Mouse (Mus musculus) limb, embryonic 15.5 days (tissue): ENCODE measurements around the gene 4930519G04Rik. TPM values are rescaled to one million over a fixed set of nuclear protein-coding genes. Genes with fewer than 3 reads are reported as not detected.
"Not testable (repeated sequence)": the region's sequence is repeated elsewhere in the genome, so short reads cannot be mapped to it uniquely, and the experiment has no call there.

Experiments
- ATAC-seq: fragments of 200-750 bp; cut with Nextera tagmentation; 2 replicates; pipeline ENCODE4 v1.8.0; 2017; ENCODE audit warnings: low read depth, moderate TSS enrichment; ENCODE audit not compliant: insufficient number of reproducible peaks, low FRiP score, low TSS enrichment
- H3K27ac ChIP-seq: fragments of 300-500 bp; sonication (generic); 2 replicates; pipeline ENCODE4 v1.5.1; 2015; ENCODE audit warnings: moderate library complexity, mild to moderate bottlenecking, inconsistent platforms
- H3K27me3 ChIP-seq: fragments of 300-500 bp; sonication (generic); 2 replicates; pipeline ENCODE4 v1.6.1; 2015; ENCODE audit warnings: inconsistent platforms
- H3K36me3 ChIP-seq: fragments of 300-500 bp; sonication (generic); 2 replicates; pipeline ENCODE4 v1.6.1; 2015; ENCODE audit warnings: inconsistent platforms
- H3K4me1 ChIP-seq: fragments of 300-500 bp; sonication (generic); 2 replicates; pipeline ENCODE4 v1.6.1; 2015; ENCODE audit warnings: inconsistent platforms
- H3K4me2 ChIP-seq: fragments of 300-500 bp; sonication (generic); 2 replicates; pipeline ENCODE4 v1.6.1; 2015; ENCODE audit warnings: mild to moderate bottlenecking, inconsistent platforms
- H3K4me3 ChIP-seq: fragments of 300-500 bp; sonication (generic); 2 replicates; pipeline ENCODE4 v1.5.1; 2015; ENCODE audit warnings: mild to moderate bottlenecking, inconsistent platforms
- H3K9ac ChIP-seq: fragments of 300-500 bp; sonication (generic); 2 replicates; pipeline ENCODE4 v1.6.1; 2015; ENCODE audit warnings: inconsistent platforms
- H3K9me3 ChIP-seq: fragments of 300-500 bp; sonication (generic); 2 replicates; pipeline ENCODE4 v1.6.1; 2016; ENCODE audit warnings: inconsistent platforms
- whole genome bisulfite sequencing: fragments of 180-500 bp; shearing (Covaris S2); methylation state at CpG from one replicate; pipeline ENCODE4 v1.1.7; 2015; 5-methylcytosine and 5-hydroxymethylcytosine counted together
- polyA plus RNA-seq: library from polyadenylated mRNA; unstranded; fragments of >200 nt; fragmentation: Nextera tagmentation; extraction: Ambion mirVana; gene quantifications from 2 replicates; pipeline ENCODE4 v1.2.1, GENCODE M21; 2015

The 4930519G04Rik gene
- polyA plus RNA-seq, 1 experiment from 2014 or later: not detected

- ATAC-seq, H3K27ac ChIP-seq, H3K27me3 ChIP-seq, H3K4me2 ChIP-seq, H3K9me3 ChIP-seq, H3K4me3 ChIP-seq, H3K4me1 ChIP-seq, H3K9ac ChIP-seq, H3K36me3 ChIP-seq: not testable (repeated sequence)
- WGBS: 85% methylated on average over 7 of the region's 7 CpGs
Observed at GRCm38 (mm10) chr5:114882319-114882718, 28.9 kb downstream of the 4930519G04Rik start.

- Histone ChIP-seq H3K27ac (no peak overlapping the region), H3K4me1 (0 out of 2 replicates have a peak, but pooled peaks cover 5% of the 10 kb centered on the region), H3K27me3 (no peaks in the 10 kb centered on the region), H3K9ac (no peak overlapping the region), H3K36me3 (no peaks in the 10 kb centered on the region), H3K4me2 (no peak overlapping the region), H3K4me3 (no peak overlapping the region), H3K9me3 (no peaks in the 10 kb centered on the region)
- no peak for ATAC-seq
- WGBS: 78% methylated on average over 11 of the region's 11 CpGs
Observed at GRCm38 (mm10) chr5:114883022-114883421, 29.6 kb downstream of the 4930519G04Rik start.

DNA sequence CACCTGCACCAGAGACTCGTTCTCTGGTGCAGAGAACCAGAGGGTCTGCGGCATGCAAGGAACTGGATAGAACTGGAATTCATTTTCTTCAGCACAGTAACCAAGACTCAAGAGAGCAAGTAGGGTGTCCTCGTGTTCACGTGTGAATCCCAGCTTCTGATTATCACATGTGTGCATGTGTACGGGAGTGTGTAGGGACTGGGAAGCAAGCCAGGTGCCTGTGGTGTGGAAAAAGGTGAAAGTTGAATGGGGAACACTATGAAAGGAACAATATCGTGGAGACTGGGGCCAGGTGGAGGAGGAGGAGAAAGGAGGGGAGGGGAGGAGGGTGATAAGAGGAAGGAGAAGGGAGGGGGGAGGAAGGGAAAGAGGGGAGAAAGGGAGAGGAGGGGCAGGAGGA is 33.3 kb downstream of the 4930519G04Rik start:
- no peaks in the 10 kb centered on the region for H3K36me3 ChIP-seq
- no peak overlapping the region for H3K9ac ChIP-seq
- H3K9me3 ChIP-seq: no peaks in the 10 kb centered on the region
- H3K4me1 ChIP-seq: 0 out of 2 replicates have a peak, but pooled peaks cover 2% of the 10 kb centered on the region
- H3K4me2 ChIP-seq: no peak overlapping the region
- no peak overlapping the region for H3K4me3 ChIP-seq
- H3K27me3 ChIP-seq: no peaks in the 10 kb centered on the region
- no peak for ATAC-seq
- H3K27ac ChIP-seq: no peak overlapping the region
- WGBS: 71% methylated on average over 6 of the region's 6 CpGs

DNA sequence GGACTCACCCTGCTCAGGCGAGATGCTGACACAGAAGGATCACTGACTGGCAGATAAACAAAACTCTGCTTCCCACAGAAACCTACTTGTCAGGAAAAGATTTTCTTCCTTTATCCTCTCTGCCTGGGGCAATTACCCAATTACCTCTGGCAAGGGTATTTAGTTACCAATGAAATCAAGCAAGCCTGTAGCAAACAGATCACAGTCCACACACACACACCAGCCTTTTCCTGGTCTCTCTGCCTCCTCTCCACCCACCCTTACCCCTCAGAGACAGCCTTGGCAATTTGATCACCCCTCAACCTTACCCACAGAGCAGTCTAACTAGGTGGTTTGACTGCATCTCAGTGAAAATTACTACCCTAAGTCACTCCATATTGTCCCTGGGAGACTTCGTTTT is 35.5 kb downstream of the 4930519G04Rik start:
- Histone ChIP-seq H3K9me3 (no peaks in the 10 kb centered on the region), H3K4me3 (no peak overlapping the region), H3K4me2 (no peak overlapping the region), H3K36me3 (no peaks in the 10 kb centered on the region), H3K4me1 (0 out of 2 replicates have a peak, but pooled peaks cover 2% of the 10 kb centered on the region), H3K27ac (no peak overlapping the region), H3K9ac (no peak overlapping the region), H3K27me3 (no peaks in the 10 kb centered on the region)
- no peak for ATAC-seq
- WGBS: 75% methylated on average over 2 of the region's 2 CpGs

GRCm38 (mm10) chr5:114895542-114895941 is 42.1 kb downstream of the 4930519G04Rik start:
- Histone ChIP-seq H3K9me3 (no peaks in the 10 kb centered on the region), H3K36me3 (no peaks in the 10 kb centered on the region), H3K27ac (no peak overlapping the region), H3K4me1 (peaks cover 7% of the 10 kb centered on the region; the same call in 1 of the 2 replicates), H3K4me2 (no peak overlapping the region), H3K27me3 (no peaks in the 10 kb centered on the region), H3K9ac (no peak overlapping the region), H3K4me3 (no peak overlapping the region)
- ATAC-seq: no peak
- WGBS: 89% methylated on average over 4 of the region's 4 CpGs

GRCm38 (mm10) chr5:114896688-114897373 is 43.4 kb downstream of the 4930519G04Rik start, which contains the start of gene Oasl2:
Gene Oasl2 (plus strand): TSS chr5:114896936.
- Histone ChIP-seq H3K9me3 (no peaks in the 10 kb centered on the region), H3K9ac (no peak within 1 kb of the TSS), H3K36me3 (no peaks in the 10 kb centered on the region), H3K27me3 (no peaks in the 10 kb centered on the region), H3K4me2 (0 out of 2 replicates have a peak within 1 kb of the TSS, but pooled peaks have one; percentile 25), H3K4me3 (no peak within 1 kb of the TSS), H3K27ac (no peak within 1 kb of the TSS), H3K4me1 (peaks cover 7% of the 10 kb centered on the region; the same call in 1 of the 2 replicates)
- ATAC-seq: no peak
- WGBS: 60% methylated on average over 13 of the region's 13 CpGs

DNA sequence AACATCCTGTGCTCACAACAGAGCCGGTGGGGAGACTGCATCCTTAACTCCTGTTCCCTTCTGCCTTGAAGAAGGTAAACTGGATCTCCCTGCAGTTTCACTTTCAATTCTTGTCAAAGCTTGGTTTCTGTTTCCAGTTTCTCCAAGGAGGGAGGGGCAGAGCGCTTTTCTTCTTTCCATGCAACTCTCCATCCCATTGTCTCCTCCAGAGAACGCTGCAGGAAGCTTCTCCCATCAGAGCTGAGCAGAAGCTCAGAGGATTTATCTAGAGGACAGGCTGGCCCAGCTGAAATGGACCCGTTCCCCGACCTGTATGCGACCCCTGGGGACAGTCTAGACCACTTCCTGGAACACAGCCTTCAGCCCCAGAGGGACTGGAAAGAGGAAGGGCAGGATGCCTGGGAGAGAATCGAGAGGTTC is 43.9 kb downstream of the 4930519G04Rik start:
- H3K36me3 ChIP-seq: no peaks in the 10 kb centered on the region
- WGBS: 19% methylated on average over 7 of the region's 7 CpGs
- no peak overlapping the region for H3K4me3 ChIP-seq
- H3K4me2 ChIP-seq: 0 out of 2 replicates have a peak overlapping the region, but pooled peaks have one; percentile 25
- no peaks in the 10 kb centered on the region for H3K27me3 ChIP-seq
- no peaks in the 10 kb centered on the region for H3K9me3 ChIP-seq
- H3K27ac ChIP-seq: no peak overlapping the region
- H3K9ac ChIP-seq: no peak overlapping the region
- peaks cover 7% of the 10 kb centered on the region; the same call in 1 of the 2 replicates for H3K4me1 ChIP-seq
- ATAC-seq: no peak

GRCm38 (mm10) chr5:114898857-114899256 is 45.4 kb downstream of the 4930519G04Rik start:
- 69% methylated on average over 7 of the region's 7 CpGs for WGBS
- H3K9me3 ChIP-seq: no peaks in the 10 kb centered on the region
- H3K27ac ChIP-seq: no peak overlapping the region
- peaks cover 7% of the 10 kb centered on the region; the same call in 1 of the 2 replicates for H3K4me1 ChIP-seq
- no peak overlapping the region for H3K4me2 ChIP-seq
- H3K36me3 ChIP-seq: no peaks in the 10 kb centered on the region
- H3K9ac ChIP-seq: no peak overlapping the region
- H3K4me3 ChIP-seq: no peak overlapping the region
- no peaks in the 10 kb centered on the region for H3K27me3 ChIP-seq
- ATAC-seq: no peak

GRCm38 (mm10) chr5:114902413-114902812 is 48.9 kb downstream of the 4930519G04Rik start:
- Histone ChIP-seq H3K9ac (no peak overlapping the region), H3K36me3 (no peaks in the 10 kb centered on the region), H3K4me2 (no peak overlapping the region), H3K4me3 (no peak overlapping the region), H3K27ac (no peak overlapping the region), H3K9me3 (no peaks in the 10 kb centered on the region), H3K4me1 (peaks cover 3% of the 10 kb centered on the region; the same call in 1 of the 2 replicates), H3K27me3 (no peaks in the 10 kb centered on the region)
- WGBS: 42% methylated on average over 1 of the region's 1 CpGs
- no peak for ATAC-seq

DNA sequence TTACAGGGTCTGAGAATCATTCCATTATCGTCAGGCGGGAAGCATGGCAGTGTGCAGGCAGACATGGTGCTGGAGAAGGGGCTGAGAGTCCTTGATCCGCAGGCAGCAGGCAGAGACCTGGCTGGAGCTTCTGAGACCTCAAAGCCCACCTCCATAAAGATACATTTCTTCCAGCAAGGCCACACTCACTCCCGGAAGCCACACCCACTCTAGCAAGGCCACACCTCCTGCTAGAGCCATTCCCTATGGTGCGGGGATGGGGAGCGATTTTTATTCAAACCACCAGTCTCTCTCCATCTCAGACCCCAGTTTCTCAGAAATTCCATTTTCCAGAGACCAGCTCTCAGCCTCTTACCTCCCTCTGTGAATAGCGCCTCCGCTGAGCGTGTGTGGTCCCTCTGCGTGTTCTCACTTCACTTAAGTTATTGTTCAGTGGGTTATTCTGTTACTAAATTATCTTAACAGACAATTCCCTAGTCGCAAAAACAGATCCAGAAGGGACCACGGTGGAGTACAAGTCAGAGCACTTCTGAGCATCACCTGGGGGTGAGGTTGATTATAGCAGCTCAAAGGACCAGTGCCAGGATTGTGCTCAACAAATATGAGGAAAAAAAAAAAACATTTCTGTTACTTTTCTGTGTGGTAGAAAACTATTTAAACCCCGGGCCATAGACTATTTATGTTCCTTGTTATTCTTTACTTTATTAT is 55.3 kb downstream of the 4930519G04Rik start:
- peaks cover 4% of the 10 kb centered on the region; the same call in 1 of the 2 replicates for H3K4me1 ChIP-seq
- H3K4me2 ChIP-seq: peak overlapping the region; percentile 5; the same call in 1 of the 2 replicates
- H3K36me3 ChIP-seq: no peaks in the 10 kb centered on the region
- H3K27me3 ChIP-seq: no peaks in the 10 kb centered on the region
- H3K9me3 ChIP-seq: no peaks in the 10 kb centered on the region
- WGBS: 44% methylated on average over 13 of the region's 13 CpGs
- H3K9ac ChIP-seq: no peak overlapping the region
- no peak overlapping the region for H3K27ac ChIP-seq
- ATAC-seq: no peak
- no peak overlapping the region for H3K4me3 ChIP-seq

DNA sequence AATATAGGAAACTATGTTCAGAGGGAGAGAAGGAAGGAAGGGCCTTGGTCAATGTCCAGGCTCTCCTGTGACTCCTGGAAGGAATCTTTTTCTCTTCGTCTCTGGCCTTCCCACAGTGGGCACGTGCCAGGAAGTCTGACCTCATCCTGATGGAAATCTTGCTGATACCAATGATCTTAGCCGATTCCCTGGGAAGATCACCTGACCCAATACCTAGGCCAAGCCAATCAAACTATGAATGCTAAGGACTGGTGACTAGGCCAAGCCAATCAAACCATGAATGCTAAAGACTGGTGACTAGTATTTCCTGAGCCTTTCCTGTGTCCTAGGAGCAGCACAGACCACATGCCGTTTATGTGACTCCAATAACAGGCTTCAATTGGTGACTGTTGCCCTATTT is 60.2 kb downstream of the 4930519G04Rik start:
- no peak overlapping the region for H3K27ac ChIP-seq
- WGBS: 64% methylated on average over 4 of the region's 4 CpGs
- H3K9me3 ChIP-seq: no peaks in the 10 kb centered on the region
- no peaks in the 10 kb centered on the region for H3K27me3 ChIP-seq
- peaks cover 1% of the 10 kb centered on the region; the same call in 1 of the 2 replicates for H3K4me1 ChIP-seq
- H3K4me3 ChIP-seq: no peak overlapping the region
- H3K4me2 ChIP-seq: no peak overlapping the region
- ATAC-seq: no peak
- H3K9ac ChIP-seq: no peak overlapping the region
- H3K36me3 ChIP-seq: no peaks in the 10 kb centered on the region

DNA sequence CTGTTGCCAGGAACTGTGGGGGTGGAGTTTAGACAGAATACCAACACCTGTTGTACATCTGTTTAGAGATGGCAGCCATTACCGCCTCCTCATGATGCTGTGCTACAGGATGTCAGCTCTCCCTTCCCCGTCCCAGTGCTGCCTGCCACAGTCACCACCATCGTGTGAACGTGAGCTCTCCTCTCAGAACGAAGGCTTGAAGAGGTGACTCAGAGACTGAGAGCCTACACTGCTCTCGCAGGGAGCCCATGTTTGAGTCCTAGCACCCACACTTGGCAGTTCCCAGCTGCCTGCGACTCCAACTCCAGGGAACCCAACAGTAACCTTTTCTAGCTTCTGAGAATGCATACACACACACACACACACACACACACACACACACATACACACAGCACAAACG is 61.4 kb downstream of the 4930519G04Rik start:
- Histone ChIP-seq H3K4me1 (no peaks in the 10 kb centered on the region), H3K9me3 (no peaks in the 10 kb centered on the region), H3K36me3 (no peaks in the 10 kb centered on the region), H3K27me3 (no peaks in the 10 kb centered on the region), H3K27ac (no peak overlapping the region), H3K4me3 (no peak overlapping the region), H3K4me2 (no peak overlapping the region), H3K9ac (no peak overlapping the region)
- 61% methylated on average over 8 of the region's 8 CpGs for WGBS
- no peak for ATAC-seq
